Mouse (Mus musculus) hindbrain, embryonic 10.5 days (tissue): ENCODE results near the gene Fam76a. TPM values are rescaled to one million over a fixed set of nuclear protein-coding genes. Genes with fewer than 3 reads are reported as not detected.

Source experiments
- DNase-seq: peaks from one replicate; pipeline ENCODE4 v3.0.0-alpha.2; 2017; ENCODE audit warnings: low spot score
- H3K27ac ChIP-seq: fragments of 300-500 bp; sonication (generic); 2 replicates; pipeline ENCODE4 v1.5.1; 2016; ENCODE audit warnings: mild to moderate bottlenecking, moderate library complexity
- H3K27me3 ChIP-seq: fragments of 300-500 bp; sonication (generic); 2 replicates; pipeline ENCODE4 v1.6.1; 2016; ENCODE audit warnings: mild to moderate bottlenecking; ENCODE audit not compliant: poor library complexity, insufficient read depth, severe bottlenecking
- H3K36me3 ChIP-seq: fragments of 300-500 bp; sonication (generic); 2 replicates; pipeline ENCODE4 v1.6.1; 2016; ENCODE audit warnings: mild to moderate bottlenecking, moderate library complexity
- H3K4me1 ChIP-seq: fragments of 300-500 bp; sonication (generic); replicated peaks from 2 replicates; pipeline ENCODE4 v1.6.1; 2016; ENCODE audit warnings: mild to moderate bottlenecking
- H3K4me3 ChIP-seq: fragments of 300-500 bp; sonication (generic); 2 replicates; pipeline ENCODE4 v1.5.1; 2016; ENCODE audit warnings: mild to moderate bottlenecking, moderate library complexity
- H3K9me3 ChIP-seq: fragments of 300-500 bp; sonication (generic); 2 replicates; pipeline ENCODE4 v1.6.1; 2016; ENCODE audit warnings: mild to moderate bottlenecking, moderate library complexity
- WGBS: fragments of 180-500 bp; shearing (Covaris S2); methylation state at CpG from one replicate; pipeline ENCODE4 v1.1.7; 2016; 5-methylcytosine and 5-hydroxymethylcytosine counted together
- polyA plus RNA-seq: library from polyadenylated mRNA; unstranded; fragments of >200 nt; fragmentation: Nextera tagmentation; extraction: Ambion mirVana; gene quantifications from 2 replicates; pipeline ENCODE4 v1.2.1, GENCODE M21; 2016

Fam76a gene
- polyA plus RNA-seq, 1 experiment from 2014 or later: 33.2 TPM

GRCm38 (mm10) chr4:132958741-132959678 lies 36.7 kb upstream of the Fam76a start:
- Histone ChIP-seq H3K4me1 (peaks cover 69% of the 10 kb centered on the region), H3K27ac (peak overlapping the region; percentile 92), H3K4me3 (peak overlapping the region; percentile 30), H3K36me3 (no peaks in the 10 kb centered on the region), H3K9me3 (no peaks in the 10 kb centered on the region), H3K27me3 (no peaks in the 10 kb centered on the region)
- DNase-seq: peak; percentile 74
- WGBS: 3% methylated on average over 10 of the region's 10 CpGs

- no peaks in the 10 kb centered on the region for H3K27me3 ChIP-seq
- no peaks in the 10 kb centered on the region for H3K36me3 ChIP-seq
- H3K27ac ChIP-seq: peak overlapping the region; percentile 74
- no peak overlapping the region for H3K4me3 ChIP-seq
- H3K4me1 ChIP-seq: peaks cover 47% of the 10 kb centered on the region
- H3K9me3 ChIP-seq: no peaks in the 10 kb centered on the region
- DNase-seq: no peak
- 39% methylated on average over 2 of the region's 2 CpGs for WGBS
These were observed 33.0 kb upstream of the Fam76a start for GRCm38 (mm10) chr4:132955395-132955791.

DNA sequence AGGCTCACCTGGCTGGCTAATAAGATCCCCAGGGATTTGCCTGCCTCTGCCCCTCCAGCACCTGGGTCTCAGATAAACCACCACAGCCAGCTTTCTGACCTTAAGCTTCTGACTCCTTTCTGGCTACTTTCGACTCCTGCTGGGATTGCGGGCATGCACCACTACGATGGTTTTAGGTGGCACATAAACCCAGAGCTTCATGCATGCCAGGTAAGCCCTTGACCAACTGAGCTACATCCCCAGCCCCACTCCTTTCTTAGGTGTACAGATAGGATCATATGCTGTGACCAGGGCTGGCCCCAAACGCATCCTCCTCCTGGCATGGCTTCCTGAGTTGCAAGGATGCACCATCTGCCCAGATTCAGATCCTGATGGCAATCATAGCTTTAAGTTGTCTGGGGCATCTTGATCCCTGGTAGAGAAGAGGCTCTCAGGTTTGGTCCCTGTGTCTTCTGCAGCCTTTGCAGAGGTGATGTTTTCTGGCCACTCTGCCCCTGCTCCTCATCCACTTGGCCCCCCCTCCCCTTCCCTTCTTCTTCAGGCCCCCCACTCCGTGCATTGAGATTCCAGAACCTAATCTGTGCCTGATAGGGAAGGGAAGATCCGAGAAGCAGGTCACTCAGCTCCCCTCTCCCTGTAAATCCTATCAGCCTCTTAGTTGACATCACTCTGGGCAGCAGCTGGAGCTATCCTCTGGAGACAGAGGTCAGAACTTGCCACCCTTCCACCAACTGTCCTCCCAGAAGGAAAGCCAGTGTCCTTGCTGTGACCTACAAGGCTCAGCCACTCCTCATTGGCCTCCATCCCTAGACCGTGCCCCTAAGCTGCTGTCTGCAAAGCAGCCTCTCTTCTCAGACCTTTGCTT lies 32.4 kb upstream of the Fam76a start:
- H3K4me1 ChIP-seq: peaks cover 47% of the 10 kb centered on the region
- no peaks in the 10 kb centered on the region for H3K9me3 ChIP-seq
- DNase-seq: no peak
- H3K36me3 ChIP-seq: no peaks in the 10 kb centered on the region
- H3K4me3 ChIP-seq: no peak overlapping the region
- peaks cover under 1% of the 10 kb centered on the region; the same call in 1 of the 2 replicates for H3K27me3 ChIP-seq
- peak overlapping the region; percentile 74 for H3K27ac ChIP-seq
- WGBS: 71% methylated on average over 7 of the region's 7 CpGs

DNA sequence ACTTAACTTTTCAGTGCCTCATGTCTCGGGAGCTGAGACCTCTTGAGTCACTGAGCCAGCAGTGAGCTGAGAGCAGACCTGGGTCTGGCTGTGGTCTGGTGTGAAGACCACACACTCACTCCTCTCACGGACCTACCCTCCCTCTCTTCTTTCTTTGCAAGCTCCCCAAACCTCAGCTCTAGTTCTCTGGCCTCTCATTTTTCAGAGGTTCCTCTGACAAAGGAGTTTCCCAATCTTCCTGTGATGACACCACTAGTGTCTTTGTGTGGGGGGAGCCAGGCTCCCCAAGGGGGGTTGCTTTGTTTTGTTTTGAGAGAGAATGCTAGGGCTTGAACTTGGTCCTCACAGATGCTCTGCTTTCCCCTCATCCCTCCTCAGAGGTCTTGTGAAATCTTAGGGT lies 28.6 kb upstream of the Fam76a start:
- 43% methylated on average over 2 of the region's 2 CpGs for WGBS
- Histone ChIP-seq H3K4me1 (peaks cover 42% of the 10 kb centered on the region), H3K27ac (no peak overlapping the region), H3K27me3 (peaks cover 14% of the 10 kb centered on the region; the same call in 1 of the 2 replicates), H3K4me3 (no peak overlapping the region), H3K36me3 (no peaks in the 10 kb centered on the region), H3K9me3 (no peaks in the 10 kb centered on the region)
- no peak for DNase-seq

- peaks cover 14% of the 10 kb centered on the region; the same call in 1 of the 2 replicates for H3K27me3 ChIP-seq
- peak; percentile 46 for DNase-seq
- H3K9me3 ChIP-seq: no peaks in the 10 kb centered on the region
- no peaks in the 10 kb centered on the region for H3K36me3 ChIP-seq
- peak overlapping the region; percentile 41 for H3K4me3 ChIP-seq
- 17% methylated on average over 24 of the region's 24 CpGs for WGBS
- 0 out of 2 replicates have a peak overlapping the region, but pooled peaks have one; percentile 30 for H3K27ac ChIP-seq
- H3K4me1 ChIP-seq: peaks cover 42% of the 10 kb centered on the region
These were observed 27.6 kb upstream of the Fam76a start for GRCm38 (mm10) chr4:132949882-132950532.

DNA sequence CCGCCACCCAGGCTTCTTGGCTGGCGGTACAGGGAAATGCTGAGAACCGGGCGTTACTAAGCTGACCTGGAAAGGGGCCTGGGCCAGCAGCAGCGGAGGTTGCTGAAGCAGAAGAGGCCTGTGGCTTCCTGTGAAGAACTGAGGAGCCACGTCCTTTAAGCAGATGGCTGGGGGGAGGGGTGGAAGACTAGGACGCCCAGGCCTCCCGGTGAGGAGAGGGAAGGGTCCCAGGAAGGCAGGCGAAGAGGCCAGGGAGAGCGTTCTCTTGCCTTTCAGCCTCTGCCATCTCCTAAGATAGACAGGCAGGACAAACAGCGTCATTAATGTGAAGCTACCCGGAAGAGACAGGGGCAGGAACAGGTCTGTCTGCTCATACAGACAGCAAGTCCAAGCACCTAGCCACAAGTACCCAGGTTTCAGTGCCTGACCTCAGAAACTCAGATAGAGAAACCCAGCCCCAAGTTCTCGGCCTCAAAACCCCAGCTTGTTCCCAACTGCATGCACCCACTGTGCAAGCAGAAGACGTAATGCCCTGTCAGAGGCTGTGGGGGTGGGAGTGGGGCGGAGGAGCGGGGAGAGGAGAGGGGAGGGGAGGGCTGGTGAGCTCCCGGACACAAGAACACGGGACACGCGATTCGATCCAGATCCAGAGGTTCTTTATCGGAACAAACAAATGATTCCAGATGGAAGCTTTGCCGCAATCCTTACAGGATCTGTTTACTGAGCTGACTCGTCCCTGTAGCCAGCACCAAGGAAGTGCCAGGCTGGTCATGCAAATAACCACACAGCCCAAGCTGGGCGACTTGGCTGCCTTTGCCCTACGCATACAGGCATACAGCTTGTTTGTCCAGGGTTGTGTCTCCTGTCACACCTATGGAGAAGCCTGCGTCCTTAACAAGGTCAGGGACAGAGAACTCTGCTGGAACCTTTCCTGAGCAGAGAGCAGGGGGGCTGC lies 24.0 kb upstream of the Fam76a start:
- peaks cover 39% of the 10 kb centered on the region for H3K4me1 ChIP-seq
- peak overlapping the region; percentile 44 for H3K4me3 ChIP-seq
- no peaks in the 10 kb centered on the region for H3K9me3 ChIP-seq
- WGBS: 14% methylated on average over 27 of the region's 27 CpGs
- H3K27ac ChIP-seq: peak overlapping the region; percentile 89
- DNase-seq: peak; percentile 72
- peaks cover 20% of the 10 kb centered on the region for H3K27me3 ChIP-seq
- H3K36me3 ChIP-seq: no peaks in the 10 kb centered on the region

- peaks cover 43% of the 10 kb centered on the region for H3K4me1 ChIP-seq
- H3K9me3 ChIP-seq: no peaks in the 10 kb centered on the region
- H3K4me3 ChIP-seq: peak overlapping the region; percentile 44
- peak overlapping the region; percentile 89 for H3K27ac ChIP-seq
- peak; percentile 89 for DNase-seq
- H3K36me3 ChIP-seq: no peaks in the 10 kb centered on the region
- H3K27me3 ChIP-seq: peaks cover 29% of the 10 kb centered on the region
- WGBS: 6% methylated on average over 15 of the region's 15 CpGs
These were observed 23.1 kb upstream of the Fam76a start for GRCm38 (mm10) chr4:132945261-132946046.

DNA sequence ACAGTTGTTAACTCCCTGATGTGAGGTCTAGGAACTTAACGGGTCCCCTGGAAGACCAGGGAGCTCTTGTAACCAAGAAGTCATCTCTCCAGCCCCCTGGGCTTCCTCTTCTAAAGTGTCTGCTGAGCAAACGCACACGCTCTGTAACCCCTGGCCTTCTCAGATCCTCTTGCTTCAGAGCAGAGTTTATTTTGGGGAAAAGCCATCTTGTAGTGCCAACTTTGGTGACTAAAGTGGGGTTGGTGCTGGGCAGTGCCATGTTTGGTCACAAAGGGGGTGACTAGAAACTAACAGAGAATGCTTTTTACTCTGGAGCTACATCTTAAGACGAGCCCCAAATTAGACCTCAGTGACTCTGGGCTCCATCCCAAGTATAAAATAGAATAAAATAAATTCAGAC lies 22.4 kb upstream of the Fam76a start:
- Histone ChIP-seq H3K36me3 (no peaks in the 10 kb centered on the region), H3K27ac (no peak overlapping the region), H3K4me3 (no peak overlapping the region), H3K4me1 (peaks cover 36% of the 10 kb centered on the region), H3K27me3 (peaks cover 36% of the 10 kb centered on the region), H3K9me3 (no peaks in the 10 kb centered on the region)
- WGBS: 80% methylated on average over 4 of the region's 4 CpGs
- DNase-seq: no peak

DNA sequence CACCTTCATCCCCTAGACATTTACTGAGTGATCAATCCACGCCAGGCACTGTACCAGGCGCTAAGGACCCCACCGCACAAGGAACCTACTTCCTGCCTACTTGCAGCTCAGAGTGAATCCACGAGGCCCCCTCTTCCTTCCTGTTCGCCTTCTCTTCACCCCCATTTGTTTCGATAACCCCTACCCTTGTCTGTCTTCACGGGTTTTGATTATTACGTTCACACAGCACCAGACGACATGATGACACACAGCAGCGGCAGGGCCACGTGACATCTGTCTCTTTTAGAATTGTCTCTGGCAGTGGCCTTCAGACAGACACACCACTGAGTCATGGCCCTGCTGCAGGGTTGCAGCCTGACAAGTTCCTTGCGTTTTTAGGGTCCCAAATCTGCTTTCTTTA lies 21.7 kb upstream of the Fam76a start:
- 73% methylated on average over 12 of the region's 12 CpGs for WGBS

GRCm38 (mm10) chr4:132943088-132943487 lies 20.7 kb upstream of the Fam76a start:
- H3K4me3 ChIP-seq: no peak overlapping the region
- DNase-seq: no peak
- no peaks in the 10 kb centered on the region for H3K36me3 ChIP-seq
- H3K4me1 ChIP-seq: peaks cover 47% of the 10 kb centered on the region
- WGBS: 67% methylated on average over 8 of the region's 8 CpGs
- H3K9me3 ChIP-seq: no peaks in the 10 kb centered on the region
- peak overlapping the region; percentile 36; the same call in 1 of the 2 replicates for H3K27ac ChIP-seq
- H3K27me3 ChIP-seq: peaks cover 33% of the 10 kb centered on the region

More for the DNA sequence above, 21.7 kb upstream of the Fam76a start:
- DNase-seq: no peak
- no peak overlapping the region for H3K4me3 ChIP-seq
- no peaks in the 10 kb centered on the region for H3K36me3 ChIP-seq
- H3K27me3 ChIP-seq: peaks cover 33% of the 10 kb centered on the region
- no peak overlapping the region for H3K27ac ChIP-seq
- peaks cover 38% of the 10 kb centered on the region for H3K4me1 ChIP-seq
- H3K9me3 ChIP-seq: no peaks in the 10 kb centered on the region
